Mouse (Mus musculus): Measurements from ENCODE around the gene Cmtm3.
A peak's percentile ranks its signal among the peaks of the same experiment; 100 is the strongest.
"Not testable (repeated sequence)": the region's sequence is repeated elsewhere in the genome, so short reads cannot be mapped to it uniquely, and the experiment has no call there.

Gene Cmtm3

GRCm38 (mm10) chr8:104339229-104339982, at the start of gene Cmtm3:
Gene Cmtm3 (plus strand): TSS chr8:104339410.
- no peak for DNase-seq (ENCODE audit: low read depth, low spot score)

GRCm38 (mm10) chr8:104293081-104293480, 46.1 kb upstream of the Cmtm3 start, which contains the start of gene Cmtm2a:
Gene Cmtm2a (minus strand): TSS chr8:104293181.
- DNase-seq (ENCODE audit: low read depth, low spot score): not testable (repeated sequence)

- no peak for DNase-seq (ENCODE audit: low read depth, low spot score)
Observed at GRCm38 (mm10) chr8:104294396-104294795, 44.8 kb upstream of the Cmtm3 start.

- peak; percentile 2 for DNase-seq (ENCODE audit: low read depth, low spot score)
Observed at GRCm38 (mm10) chr8:104301577-104301976, 37.6 kb upstream of the Cmtm3 start.

GRCm38 (mm10) chr8:104302536-104302935, 36.7 kb upstream of the Cmtm3 start:
- not testable (repeated sequence) for DNase-seq (ENCODE audit: low read depth, low spot score)

- no peak for DNase-seq (ENCODE audit: low read depth, low spot score)
Observed at GRCm38 (mm10) chr8:104304962-104305361, 34.2 kb upstream of the Cmtm3 start.

GRCm38 (mm10) chr8:104308341-104308740, 30.9 kb upstream of the Cmtm3 start:
- DNase-seq (ENCODE audit: low read depth, low spot score): not testable (repeated sequence)

GRCm38 (mm10) chr8:104309441-104310155, 29.6 kb upstream of the Cmtm3 start, which contains the start of the genes Gm45711 and Cmtm1:
Gene Gm45711 (minus strand): TSS chr8:104310081.
Gene Cmtm1 (minus strand): TSS chr8:104310145.
- DNase-seq (ENCODE audit: low read depth, low spot score): not testable (repeated sequence)

- not testable (repeated sequence) for DNase-seq (ENCODE audit: low read depth, low spot score)
Observed at GRCm38 (mm10) chr8:104312023-104312422, 27.2 kb upstream of the Cmtm3 start.

- DNase-seq (ENCODE audit: low read depth, low spot score): no peak
Observed at GRCm38 (mm10) chr8:104313311-104313710, 25.9 kb upstream of the Cmtm3 start.

- not testable (repeated sequence) for DNase-seq (ENCODE audit: low read depth, low spot score)
Observed at GRCm38 (mm10) chr8:104321267-104321666, 17.9 kb upstream of the Cmtm3 start, which contains the start of gene Gm11020. Gene Gm11020 (plus strand): TSS chr8:104321567.

GRCm38 (mm10) chr8:104321930-104322329, 17.3 kb upstream of the Cmtm3 start, which contains the start of gene Cmtm2b:
Gene Cmtm2b (plus strand): TSS chr8:104322230.
- not testable (repeated sequence) for DNase-seq (ENCODE audit: low read depth, low spot score)

- no peak for DNase-seq (ENCODE audit: low read depth, low spot score)
Observed at GRCm38 (mm10) chr8:104332665-104333631, 6.3 kb upstream of the Cmtm3 start.

GRCm38 (mm10) chr8:104333786-104334185, 5.4 kb upstream of the Cmtm3 start:
- no peak for DNase-seq (ENCODE audit: low read depth, low spot score)

- DNase-seq (ENCODE audit: low read depth, low spot score): no peak
Observed at GRCm38 (mm10) chr8:104334196-104334595, 5.0 kb upstream of the Cmtm3 start.

- no peak for DNase-seq (ENCODE audit: low read depth, low spot score)
Observed at GRCm38 (mm10) chr8:104336806-104337205, 2.4 kb upstream of the Cmtm3 start.

- DNase-seq (ENCODE audit: low read depth, low spot score): no peak
Observed at GRCm38 (mm10) chr8:104337890-104338289, 1.3 kb upstream of the Cmtm3 start.

- no peak for DNase-seq (ENCODE audit: low read depth, low spot score)
Observed at GRCm38 (mm10) chr8:104339983-104340232, 698 bp downstream of the Cmtm3 start.

- DNase-seq (ENCODE audit: low read depth, low spot score): peak; percentile 69
Observed at GRCm38 (mm10) chr8:104340233-104341105, 1.3 kb downstream of the Cmtm3 start.

GRCm38 (mm10) chr8:104341106-104341561, 1.9 kb downstream of the Cmtm3 start:
- peak; percentile 66 for DNase-seq (ENCODE audit: low read depth, low spot score)
